Mouse (Mus musculus) neutrophil, adult 5-6 weeks (primary cell): Measurements from ENCODE around the gene Cse1l. TPM values are rescaled to one million over a fixed set of nuclear protein-coding genes. Genes with fewer than 3 reads are reported as not detected.

Experiments used
- ATAC-seq: fragments of 151-379, 151-347 bp; 2 replicates; pipeline ENCODE4 v1.8.0; 2017; ENCODE audit warnings: mild to moderate bottlenecking, moderate TSS enrichment; ENCODE audit not compliant: insufficient number of reproducible peaks, poor library complexity, low FRiP score, severe bottlenecking; ENCODE audit errors: extremely low read depth
- total RNA-seq: library from RNA; stranded (forward); fragments of 200-1000 nt; gene quantifications from 2 replicates; pipeline ENCODE4 v1.2.3, GENCODE M21; 2017

Gene Cse1l
- total RNA-seq, 1 experiment from 2014 or later, result 95.3 TPM

DNA sequence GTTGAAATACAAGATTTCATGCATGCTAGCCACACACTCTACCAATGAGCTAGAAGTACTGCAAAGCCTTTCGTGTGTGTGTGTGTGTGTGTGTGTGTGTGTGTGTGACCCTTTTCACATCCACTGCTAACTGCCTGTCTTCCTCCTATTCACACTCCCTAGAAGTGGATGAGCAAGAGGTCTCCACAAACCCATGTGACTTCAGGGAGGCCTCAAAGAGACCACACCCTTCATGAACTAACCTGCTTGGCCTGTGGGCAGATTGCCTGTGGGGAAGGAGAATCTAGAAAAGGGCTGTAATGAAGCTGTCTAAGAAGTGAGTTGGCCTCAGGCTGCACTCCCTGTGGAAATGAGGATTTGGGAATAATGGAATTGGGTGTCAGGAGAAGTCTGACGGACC is 6.7 kb upstream of the Cse1l start:
- ATAC-seq, result no peak

DNA sequence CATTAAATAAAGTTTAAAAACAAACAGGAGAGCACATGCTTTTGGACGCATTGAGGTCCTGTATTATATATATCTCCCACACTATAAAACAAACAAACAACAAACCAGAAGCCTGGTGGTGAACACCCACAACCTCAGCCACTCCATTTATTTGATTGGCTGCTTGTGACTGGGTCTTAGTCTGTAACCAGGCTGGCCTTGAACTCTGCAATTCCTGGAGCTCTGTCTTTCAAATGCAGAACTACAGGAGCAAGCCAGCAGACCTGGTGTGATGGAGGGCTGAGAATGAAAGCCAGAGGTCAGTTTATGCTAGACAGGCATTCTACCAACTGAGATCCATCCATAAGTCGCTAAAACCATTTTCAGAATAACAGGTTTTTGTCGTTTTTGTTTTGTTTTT is 6.1 kb upstream of the Cse1l start:
- no peak for ATAC-seq

DNA sequence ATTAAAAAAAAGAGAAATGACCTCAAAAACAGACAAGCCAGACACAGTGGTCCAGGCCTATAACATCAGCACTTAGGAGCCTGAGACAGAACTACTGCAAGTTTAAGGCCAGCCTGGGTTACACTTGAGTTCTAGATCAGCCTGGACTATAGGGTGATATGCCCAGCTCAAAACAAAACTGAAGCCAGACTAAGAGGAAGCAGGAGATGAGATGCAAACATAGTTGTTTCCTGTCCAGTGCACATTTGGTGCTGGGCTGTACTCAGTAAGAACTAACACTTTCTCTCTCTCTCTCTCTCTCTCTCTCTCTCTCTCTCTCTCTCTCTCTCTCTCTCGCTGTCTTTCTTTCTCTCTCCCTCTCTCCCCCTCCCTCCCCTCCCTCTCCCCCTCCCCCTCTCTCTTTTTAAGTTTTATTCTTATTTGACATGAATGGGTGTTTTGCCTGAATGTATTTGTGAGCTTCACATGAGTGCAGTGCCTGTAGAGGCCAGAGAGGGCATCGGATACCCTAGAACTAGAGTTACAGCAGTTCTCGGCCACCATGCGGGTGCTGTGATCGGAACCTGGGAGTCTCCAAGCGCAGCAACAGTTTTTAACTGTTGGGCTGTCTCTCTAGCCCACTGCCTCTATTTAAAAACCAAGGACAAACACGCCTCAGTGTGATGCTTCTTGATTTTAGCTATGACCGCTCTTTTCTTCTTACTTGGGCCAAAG is 4.9 kb upstream of the Cse1l start:
- ATAC-seq, result peak; percentile 45; the same call in 1 of the 2 replicates

DNA sequence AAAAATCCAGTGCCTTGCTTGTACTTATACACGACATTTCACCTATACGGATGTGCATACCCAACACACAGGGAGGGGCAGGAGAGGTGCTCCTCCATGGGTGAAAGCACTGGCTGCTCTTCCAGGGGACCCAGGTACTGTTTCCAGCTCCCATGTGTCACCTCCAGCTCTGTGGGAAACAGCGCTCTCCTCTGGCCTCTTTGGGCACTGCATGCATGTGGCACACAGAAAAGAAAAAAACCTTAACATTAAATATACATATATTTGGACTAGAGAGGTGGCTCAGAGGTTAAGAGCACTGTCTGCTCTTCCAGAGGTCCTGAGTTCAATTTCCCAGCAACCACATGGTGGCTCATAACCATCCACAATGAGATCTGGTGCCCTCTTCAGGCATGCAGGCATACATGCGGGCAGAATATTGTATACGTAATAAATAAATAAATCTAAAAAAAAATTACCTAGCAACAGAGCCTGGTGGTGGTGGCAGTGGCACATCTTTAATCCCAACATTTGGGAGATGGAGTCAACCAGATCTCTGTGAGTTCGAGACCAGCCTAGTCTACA is 2.0 kb upstream of the Cse1l start:
- no peak for ATAC-seq

DNA sequence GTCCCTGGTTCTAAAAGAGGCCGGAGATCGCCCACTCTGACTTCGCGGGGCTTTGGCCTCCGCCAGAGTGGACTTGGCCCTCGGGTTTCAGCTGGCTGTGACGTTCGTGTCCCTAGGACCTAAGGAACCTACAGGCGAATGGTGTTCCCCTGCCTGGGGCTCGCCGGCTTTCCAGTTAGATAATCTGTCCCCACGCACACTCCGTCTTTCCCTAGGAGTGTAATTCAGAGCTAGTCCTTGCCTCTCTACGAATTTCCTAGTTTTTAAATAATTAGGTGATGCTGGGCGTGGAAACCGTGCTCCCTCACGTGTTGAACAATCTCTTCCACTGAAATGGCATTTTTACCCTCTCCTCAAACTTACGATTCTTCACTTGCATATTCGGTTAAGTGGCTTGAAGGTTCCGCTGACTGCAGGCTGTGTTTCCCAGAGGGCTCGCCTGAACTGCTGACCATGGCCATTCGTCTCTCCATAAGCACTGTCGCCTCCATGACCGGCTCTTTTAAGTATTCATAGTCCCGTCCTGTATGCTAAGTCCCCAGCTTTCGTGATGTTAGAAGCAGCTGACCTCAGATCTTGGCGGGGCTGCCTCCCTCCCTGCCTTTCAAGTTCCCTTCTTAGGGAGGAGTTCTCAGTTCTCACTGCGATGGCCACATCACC is 813 bp downstream of the Cse1l start:
- ATAC-seq, result no peak

DNA sequence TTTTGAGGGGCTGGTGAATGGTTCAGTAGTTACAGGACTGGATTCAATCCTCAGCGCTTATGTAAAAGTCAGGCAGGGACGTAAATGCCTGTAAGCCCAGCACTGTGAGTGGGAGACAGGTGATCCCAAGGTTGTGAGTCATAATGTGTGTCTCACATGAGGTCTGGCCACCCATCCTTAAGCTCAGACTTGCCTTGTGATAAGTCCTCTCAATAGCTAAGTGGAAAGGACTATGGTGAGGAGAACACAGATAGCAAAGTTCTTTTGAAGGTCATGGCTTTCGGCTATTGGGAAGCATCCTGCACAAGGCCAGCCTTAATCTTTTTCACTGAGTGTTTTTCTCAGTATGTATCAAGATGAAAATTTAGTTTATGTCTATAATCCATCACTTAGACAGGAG is 3.9 kb downstream of the Cse1l start:
- no peak for ATAC-seq

DNA sequence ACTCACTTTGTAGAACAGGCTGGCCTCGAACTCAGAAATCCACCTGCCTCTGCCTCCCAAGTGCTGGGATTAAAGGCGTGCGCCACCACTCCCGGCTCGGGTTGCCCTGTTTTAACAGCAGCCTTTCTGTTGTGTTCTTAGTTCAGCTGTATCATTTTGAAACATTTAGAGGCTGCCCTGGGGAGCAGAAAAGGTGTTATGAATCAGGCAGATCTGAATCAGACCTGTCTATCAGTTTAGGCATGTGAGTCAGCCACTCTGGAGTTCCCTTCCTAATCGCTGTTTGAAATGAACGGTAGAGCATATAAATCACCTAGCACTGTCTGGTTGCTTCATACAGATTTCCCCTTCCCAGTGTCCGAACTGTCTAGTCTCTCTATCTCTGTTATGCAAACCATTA is 4.7 kb downstream of the Cse1l start:
- no peak for ATAC-seq

DNA sequence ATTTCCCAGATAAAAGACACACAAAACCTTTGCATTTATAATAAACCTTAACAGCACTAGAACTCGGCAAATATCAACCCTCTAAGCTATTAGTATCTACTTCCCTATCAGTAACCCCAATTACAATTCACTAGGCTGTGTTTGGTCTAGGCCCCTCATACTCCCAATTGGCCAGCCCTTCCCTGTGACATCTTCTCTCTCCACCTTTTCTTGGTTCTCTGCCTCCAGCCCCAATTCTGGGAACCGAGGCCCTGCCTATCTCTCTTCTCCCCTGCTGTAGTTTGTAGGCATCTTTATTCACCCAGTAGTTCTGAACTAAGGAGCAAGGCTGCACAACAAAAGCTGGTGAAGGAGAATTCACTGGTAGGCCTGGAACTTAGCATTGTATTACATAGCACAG is 18.1 kb downstream of the Cse1l start:
- no peak for ATAC-seq

DNA sequence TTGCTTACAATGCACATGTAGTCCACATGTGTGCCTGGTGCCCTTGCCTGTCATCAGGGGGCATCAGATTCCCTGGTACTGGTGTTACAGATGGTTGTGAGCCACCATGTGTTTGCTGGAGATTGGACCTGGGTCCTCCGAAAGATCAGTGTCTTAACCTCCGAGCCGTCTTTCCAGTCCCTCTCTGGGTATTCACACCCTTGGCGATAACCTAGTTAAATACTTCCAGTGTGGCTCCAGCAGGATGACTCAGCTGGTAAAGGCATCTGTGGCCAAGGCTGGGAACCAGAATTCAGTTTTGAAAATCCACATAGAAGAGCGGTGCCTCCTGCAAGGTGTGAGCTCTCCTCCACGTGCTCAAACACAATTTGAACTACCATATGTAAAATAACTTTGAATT is 28.1 kb downstream of the Cse1l start:
- no peak for ATAC-seq

DNA sequence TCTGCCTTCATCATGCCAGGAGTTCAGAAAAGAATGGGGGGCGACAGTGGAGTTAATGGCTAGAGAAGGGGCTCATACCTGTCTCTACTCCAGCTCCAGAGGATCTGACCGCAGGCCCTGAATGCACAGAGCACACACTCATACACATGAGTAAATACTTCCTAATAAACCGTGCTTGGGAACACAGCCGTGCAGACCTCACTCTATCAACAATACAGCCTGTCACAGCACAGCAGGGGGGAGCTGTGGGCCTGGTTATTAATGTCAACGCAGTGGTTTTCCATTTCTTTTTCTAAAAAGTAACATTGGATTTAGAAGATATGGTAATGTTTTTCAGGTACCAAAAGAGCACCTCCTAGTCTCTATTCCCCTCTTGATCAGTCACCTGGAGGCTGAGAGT is 28.6 kb downstream of the Cse1l start:
- no peak for ATAC-seq

DNA sequence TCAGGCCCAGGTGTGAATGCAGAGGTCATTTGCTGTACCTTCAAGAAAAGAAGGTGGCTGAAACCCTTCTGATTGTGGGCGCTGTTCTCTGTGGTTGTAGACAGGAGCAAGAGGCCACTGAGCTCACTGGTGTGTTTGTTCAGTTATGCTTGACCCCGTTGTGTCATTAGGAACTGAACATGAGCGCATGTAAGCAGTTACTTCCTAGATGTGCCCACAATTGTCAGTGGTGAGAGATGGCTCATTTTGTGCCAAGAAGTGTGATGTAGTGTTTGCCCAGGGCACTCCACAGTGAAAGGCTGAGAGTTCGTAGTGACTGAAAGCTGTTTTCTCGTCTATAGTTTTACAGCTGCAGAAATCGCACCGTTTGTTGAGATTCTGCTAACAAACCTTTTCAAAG is 29.7 kb downstream of the Cse1l start:
- ATAC-seq, result no peak

DNA sequence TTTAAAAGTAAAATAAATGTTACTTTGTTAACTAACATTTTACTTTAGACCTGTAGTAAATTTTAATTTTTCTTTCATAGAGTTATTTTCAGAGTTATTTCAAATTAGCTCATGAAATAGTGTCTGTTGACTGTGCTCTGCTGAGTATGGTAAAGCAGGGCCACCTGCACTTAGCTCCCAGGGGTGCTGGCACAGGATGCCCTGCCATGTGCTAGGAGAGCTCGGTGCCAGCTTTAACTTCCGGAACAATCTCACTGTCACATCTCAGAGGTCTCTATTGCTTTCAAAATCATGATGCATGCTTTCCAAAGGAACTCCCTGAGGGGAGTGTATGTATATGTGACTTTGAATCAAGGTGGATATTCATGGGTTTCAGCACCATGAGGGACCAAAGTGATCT is 30.3 kb downstream of the Cse1l start:
- no peak for ATAC-seq

DNA sequence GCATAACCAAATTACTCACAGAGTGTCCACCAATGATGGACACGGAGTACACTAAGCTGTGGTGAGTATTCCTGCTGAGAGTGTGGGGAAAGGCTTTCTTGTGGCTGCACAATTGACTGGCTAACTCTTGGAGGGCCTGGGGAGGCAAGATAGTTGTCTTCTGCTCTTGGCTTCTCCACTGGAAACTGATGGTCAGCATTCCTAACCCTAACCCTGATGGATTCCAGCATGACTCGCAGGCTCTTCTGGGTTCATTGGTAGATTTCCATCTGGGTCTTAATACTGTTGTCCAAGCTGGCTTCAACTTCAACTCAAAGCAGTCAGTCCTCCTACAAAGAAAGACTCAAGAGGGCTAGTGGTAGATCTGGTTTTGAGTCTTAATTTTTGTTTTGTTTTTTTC is 37.3 kb downstream of the Cse1l start:
- ATAC-seq, result no peak

DNA sequence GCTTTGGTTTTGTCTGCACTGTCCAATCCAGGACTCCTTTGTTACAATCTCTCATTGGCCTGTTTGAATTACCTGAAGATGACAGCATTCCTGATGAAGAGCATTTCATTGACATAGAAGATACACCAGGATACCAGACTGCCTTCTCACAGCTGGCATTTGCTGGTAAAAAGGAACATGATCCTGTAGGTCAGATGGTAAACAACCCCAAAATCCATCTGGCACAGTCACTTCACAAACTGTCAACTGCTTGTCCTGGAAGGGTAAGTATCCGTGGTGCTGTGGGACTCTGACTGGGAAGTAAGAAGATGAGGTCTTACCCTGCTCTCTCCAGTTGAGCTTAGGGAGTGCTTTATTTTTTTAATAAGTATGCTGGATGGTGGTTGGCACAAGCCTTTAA is 38.5 kb downstream of the Cse1l start:
- no peak for ATAC-seq

DNA sequence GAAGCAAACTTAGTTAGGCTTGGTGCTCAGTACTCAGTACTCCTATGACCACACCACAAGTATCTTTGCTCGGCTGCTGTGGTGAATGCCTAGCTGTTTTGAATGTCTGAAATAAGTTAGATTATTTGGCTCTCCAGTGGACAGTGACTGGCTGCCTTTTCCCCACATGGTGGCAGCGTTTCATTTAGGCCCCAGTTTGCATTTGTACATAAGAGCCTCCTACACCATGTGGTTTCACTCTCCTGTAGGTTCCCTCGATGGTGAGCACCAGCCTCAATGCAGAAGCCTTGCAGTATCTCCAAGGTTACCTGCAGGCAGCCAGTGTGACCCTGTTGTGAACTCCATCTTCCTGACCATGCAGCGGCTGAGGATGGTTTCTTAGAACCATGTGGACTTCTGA is 39.6 kb downstream of the Cse1l start:
- ATAC-seq, result no peak

DNA sequence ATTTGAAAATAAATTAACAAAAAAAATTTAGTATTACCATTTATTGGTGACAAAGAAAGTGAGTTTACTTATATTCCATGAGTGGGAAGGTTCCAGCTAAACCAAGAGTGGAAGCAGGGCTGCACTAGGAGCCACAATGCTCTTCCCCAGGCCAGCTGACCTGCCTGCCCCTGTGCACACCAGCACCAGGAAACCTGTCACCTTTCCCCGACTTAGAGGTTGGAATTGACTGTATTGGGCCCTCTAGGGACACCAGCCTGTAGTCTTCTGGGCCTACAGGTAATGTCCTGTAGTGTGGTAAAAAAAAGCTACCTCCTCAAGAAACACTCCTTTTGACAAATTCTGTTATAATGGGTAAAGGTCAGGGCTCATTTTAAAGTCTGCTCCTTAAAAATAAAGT is 42.4 kb downstream of the Cse1l start:
- ATAC-seq, result no peak

DNA sequence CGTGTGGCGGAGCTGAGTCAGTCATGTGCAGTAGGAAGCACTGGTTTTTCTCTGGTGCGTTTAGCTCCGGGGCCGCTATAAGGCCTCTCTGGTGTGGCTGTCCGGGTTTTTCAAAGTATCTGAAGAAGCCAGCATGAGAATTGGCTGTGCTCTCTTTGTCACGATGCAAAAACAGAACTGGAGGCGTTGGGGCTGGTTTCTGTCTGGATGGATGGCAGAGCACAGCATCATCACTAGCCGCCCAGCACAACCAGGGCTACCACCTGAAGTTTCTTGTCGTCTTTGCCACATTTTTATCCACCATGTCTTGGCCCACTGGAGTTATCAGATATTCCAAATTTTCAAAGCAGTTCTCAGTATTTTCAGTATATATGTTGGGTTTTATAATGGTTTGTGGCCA is 43.1 kb downstream of the Cse1l start:
- ATAC-seq, result no peak

DNA sequence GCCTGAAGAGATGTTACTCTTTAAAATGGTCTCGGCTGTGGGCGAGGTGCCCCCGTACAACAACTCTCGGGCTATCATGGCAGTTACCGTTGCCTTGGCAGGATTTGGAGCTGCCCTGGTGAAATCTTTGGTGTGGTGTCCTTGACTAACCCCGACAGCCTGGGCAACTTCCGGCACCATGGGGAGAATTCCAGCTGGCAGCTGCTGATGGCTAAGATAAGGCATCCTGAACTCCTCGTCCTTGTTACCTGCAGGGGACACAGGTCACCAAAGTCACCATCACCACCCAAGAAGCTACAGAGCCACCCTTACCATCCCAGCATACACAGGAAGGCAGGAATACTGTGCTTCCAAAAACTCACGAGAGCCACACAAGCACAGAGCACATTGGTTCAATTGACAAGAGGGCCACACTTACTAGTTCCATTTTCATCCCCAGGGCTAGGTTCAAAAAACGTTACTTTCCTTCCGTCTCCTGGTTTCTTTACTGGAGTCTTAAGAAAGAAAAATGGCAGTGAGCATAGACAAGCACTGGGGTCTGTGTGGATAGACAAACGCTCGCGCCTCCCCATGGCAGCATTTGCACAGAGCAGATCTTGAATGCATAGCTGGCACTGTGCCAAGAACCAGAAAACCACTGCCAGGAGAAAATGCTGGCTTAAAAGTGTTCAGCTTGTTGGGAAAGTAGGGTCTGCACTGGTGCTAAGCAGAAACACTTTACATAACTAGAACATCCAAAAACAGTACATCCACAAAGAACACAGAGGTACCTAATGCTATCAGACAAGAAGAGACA is 45.2 kb downstream of the Cse1l start:
- no peak for ATAC-seq

DNA sequence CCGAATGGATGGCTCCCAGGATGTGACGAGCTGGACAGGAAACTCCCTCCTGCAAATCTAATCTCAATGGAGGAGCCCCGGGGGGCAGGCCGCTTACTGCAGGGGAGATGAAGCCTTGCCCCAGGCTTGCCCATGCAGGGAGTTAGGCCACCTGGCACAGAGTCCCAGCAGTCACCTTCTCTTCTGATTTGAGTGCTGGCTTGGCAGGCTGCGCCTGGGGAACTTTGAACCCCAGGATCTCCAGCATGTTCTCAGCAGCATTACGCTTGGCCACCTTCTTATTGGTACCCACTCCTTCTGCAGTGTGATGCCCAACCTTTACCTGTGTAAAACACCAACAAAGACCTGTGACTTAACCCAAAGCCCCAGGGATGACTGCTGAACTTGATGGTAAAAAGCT is 46.3 kb downstream of the Cse1l start:
- ATAC-seq, result no peak

DNA sequence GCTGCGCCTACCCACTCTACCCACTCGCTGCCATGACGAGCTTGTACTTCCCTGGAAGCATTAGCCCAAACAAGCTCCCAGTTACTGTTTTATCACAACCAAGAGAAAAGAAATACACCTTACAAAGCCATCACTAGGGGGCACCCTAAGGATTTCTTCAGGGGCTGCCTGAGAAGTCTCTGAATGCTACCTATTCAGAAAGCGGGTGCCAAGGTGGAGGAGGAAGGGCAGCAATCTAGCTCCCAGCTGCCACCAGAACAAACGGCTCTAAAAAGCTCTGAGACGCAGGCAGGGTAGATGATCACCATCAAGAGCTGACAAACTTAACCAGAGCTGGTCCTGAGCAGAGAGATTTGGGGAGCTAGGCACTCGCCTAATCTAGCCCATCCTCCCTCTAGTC is 51.0 kb downstream of the Cse1l start:
- peak; percentile 50; the same call in 1 of the 2 replicates for ATAC-seq
